15 mouse cellular contexts compared by ENCODE assay signal in the genomic region with DNA sequence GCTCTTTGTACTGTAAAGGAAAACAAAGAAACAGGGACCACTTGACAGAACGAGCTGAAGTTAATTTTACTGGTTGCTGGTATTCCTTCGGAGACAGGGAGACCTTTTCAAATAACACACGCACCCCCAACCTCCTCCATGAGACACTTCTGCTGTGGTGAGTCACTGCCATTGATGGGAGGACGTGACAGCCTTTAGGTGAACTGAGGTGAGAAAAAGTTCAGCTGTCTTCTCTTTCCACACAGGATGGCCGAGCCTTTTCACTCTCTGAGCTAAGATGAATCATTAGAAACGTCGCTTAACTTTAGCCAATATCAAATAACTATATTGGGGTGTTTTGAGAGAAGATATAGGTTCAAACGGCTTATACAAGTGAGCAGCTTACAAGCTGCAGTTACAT.
"Had no signal": no experiment of that assay in that cellular context is flagged by ENCODE, and none has a peak within 500 bp of the region (broad histone marks: within the 10 kb centered on the region; RNA-seq: fewer than 3 reads in every experiment).

No protein-coding gene starts in this region.

- H3K4me3 ChIP-seq: neural tube, embryonic 12.5 days; neural tube, embryonic 13.5 days; neural tube, embryonic 15.5 days; stomach, embryonic 15.5 days had no signal

- H3K4me1 ChIP-seq: neural tube, embryonic 12.5 days; neural tube, embryonic 13.5 days; neural tube, embryonic 15.5 days; stomach, embryonic 15.5 days had no signal

- DNase-seq: retina, postnatal 1 day; right cerebral cortex, postnatal 14 days; right cerebral cortex, postnatal 25 days; spleen, adult 18-20 months; thymus, adult 18-20 months; thymus, adult 2 months; thymus, postnatal 14 days; thymus, postnatal 25 days; thymus, postnatal 36 days; thymus, postnatal 4 days had no signal

- H3K9me3 ChIP-seq: neural tube, embryonic 12.5 days; neural tube, embryonic 13.5 days; neural tube, embryonic 15.5 days; stomach, embryonic 15.5 days had no signal

- H3K27ac ChIP-seq: neural tube, embryonic 12.5 days; neural tube, embryonic 13.5 days; neural tube, embryonic 15.5 days; stomach, embryonic 15.5 days; stomach, postnatal 0 days had no signal

- H3K36me3 ChIP-seq: neural tube, embryonic 12.5 days; neural tube, embryonic 13.5 days; neural tube, embryonic 15.5 days; stomach, embryonic 15.5 days had no signal

- H3K27me3 ChIP-seq: neural tube, embryonic 12.5 days; neural tube, embryonic 13.5 days; neural tube, embryonic 15.5 days; stomach, embryonic 15.5 days had no signal
